Mouse (Mus musculus) megakaryocyte, embryonic 14.5 days (primary cell): ENCODE results near the gene Fras1.

Experiments
- FLI1 ChIP-seq: IDR thresholded peaks from 2 replicates; pipeline ENCODE4 v1.6.1; 2012; ENCODE audit warnings: low read length, inconsistent platforms, mixed read lengths
- GATA1 ChIP-seq: IDR thresholded peaks from 3 replicates; pipeline ENCODE4 v1.6.1; 2012; ENCODE audit warnings: mixed read lengths, low read length, inconsistent platforms, borderline replicate concordance

DNA sequence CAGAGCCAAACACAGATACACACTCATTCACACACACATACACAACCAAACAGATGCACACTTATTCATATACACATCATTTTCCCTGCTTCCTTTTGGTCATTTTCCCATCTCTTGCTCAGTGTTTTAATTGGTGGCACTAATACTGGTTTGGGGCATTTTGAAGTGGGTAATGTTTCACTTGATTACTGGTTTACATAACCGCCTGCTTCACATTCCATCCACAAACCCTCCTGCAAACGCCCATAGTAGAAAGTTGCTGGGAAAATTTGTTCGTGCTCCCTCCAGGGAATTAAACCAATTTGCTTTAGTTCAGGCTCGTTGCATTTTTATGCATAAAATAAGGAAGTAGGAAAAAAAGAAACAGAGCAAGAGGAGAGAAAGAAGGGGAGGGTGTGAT is 200.8 kb downstream of the Fras1 start:
- TF ChIP-seq FLI1 (no peak), GATA1 (no peak)
